Mouse (Mus musculus) mouse trophoblast stem cell (cell line): ENCODE data around the gene Srms.
"Not testable (repeated sequence)": the region's sequence is repeated elsewhere in the genome, so short reads cannot be mapped to it uniquely, and the experiment has no call there.

Experiments
- in situ Hi-C, 2 experiments: fragments of 300-500 bp; cut with MseI, MboI; formaldehyde crosslinking; loops; 2 replicates in 1 of 2; 3 replicates in 1 of 2; pipeline ENCODE4 v1.15.1; 2025

Srms gene

GRCm38 (mm10) chr2:181219538-181220216 lies 6.7 kb upstream of the Srms start, which contains the start of gene Fndc11:
TSS of gene Fndc11 (plus strand) at chr2:181220013.
- in situ Hi-C loops = no loop called here

GRCm38 (mm10) chr2:181218881-181219485 lies 6.0 kb upstream of the Srms start:
- in situ Hi-C loops = no loop called here

- in situ Hi-C loops = no loop called here
Observed at GRCm38 (mm10) chr2:181216037-181216436, 3.1 kb upstream of the Srms start.

- in situ Hi-C loops = no loop called here
Observed at GRCm38 (mm10) chr2:181212389-181213020, 480 bp downstream of the Srms start.

- in situ Hi-C loops = no loop called here
Observed at GRCm38 (mm10) chr2:181206118-181206517, 6.9 kb downstream of the Srms start.

- in situ Hi-C loops = no loop called here
Observed at GRCm38 (mm10) chr2:181205678-181206077, 7.3 kb downstream of the Srms start.

GRCm38 (mm10) chr2:181202886-181203285 lies 10.1 kb downstream of the Srms start:
- in situ Hi-C loops = no loop called here

GRCm38 (mm10) chr2:181202422-181202821 lies 10.6 kb downstream of the Srms start, which contains the start of gene Ptk6:
TSS of gene Ptk6 (minus strand) at chr2:181202789.
- in situ Hi-C loops = no loop called here

GRCm38 (mm10) chr2:181201606-181202005 lies 11.4 kb downstream of the Srms start:
- in situ Hi-C loops = no loop called here

GRCm38 (mm10) chr2:181196628-181197300 lies 16.2 kb downstream of the Srms start:
- in situ Hi-C loops = no loop called here

GRCm38 (mm10) chr2:181193044-181193443 lies 19.9 kb downstream of the Srms start:
- in situ Hi-C loops = no loop called here

- in situ Hi-C loops = no loop called here
Observed at GRCm38 (mm10) chr2:181191936-181192335, 21.0 kb downstream of the Srms start.

GRCm38 (mm10) chr2:181191385-181191784 lies 21.6 kb downstream of the Srms start:
- in situ Hi-C loops = not testable (repeated sequence)

GRCm38 (mm10) chr2:181189321-181189720 lies 23.7 kb downstream of the Srms start:
- in situ Hi-C loops = no loop called here

- in situ Hi-C loops = no loop called here
Observed at GRCm38 (mm10) chr2:181188681-181189080, 24.3 kb downstream of the Srms start.

- in situ Hi-C loops = no loop called here
Observed at GRCm38 (mm10) chr2:181187121-181188000, 25.6 kb downstream of the Srms start, which contains the start of gene Ppdpf. TSS of gene Ppdpf (plus strand) at chr2:181187247.

GRCm38 (mm10) chr2:181186635-181187034 lies 26.4 kb downstream of the Srms start:
- in situ Hi-C loops = no loop called here

- in situ Hi-C loops = no loop called here
Observed at GRCm38 (mm10) chr2:181180898-181181297, 32.1 kb downstream of the Srms start.

- in situ Hi-C loops = no loop called here
Observed at GRCm38 (mm10) chr2:181178471-181178870, 34.5 kb downstream of the Srms start.

GRCm38 (mm10) chr2:181178015-181178414 lies 35.0 kb downstream of the Srms start:
- in situ Hi-C loops = no loop called here

- in situ Hi-C loops = no loop called here
Observed at GRCm38 (mm10) chr2:181174646-181175045, 38.3 kb downstream of the Srms start.
